Mouse (Mus musculus): Measurements from ENCODE around the gene Slc35f4. TPM values are rescaled to one million over a fixed set of nuclear protein-coding genes. Genes with fewer than 3 reads are reported as not detected.

Slc35f4 gene
- total and polyA plus RNA-seq, 3 experiments = not detected

DNA sequence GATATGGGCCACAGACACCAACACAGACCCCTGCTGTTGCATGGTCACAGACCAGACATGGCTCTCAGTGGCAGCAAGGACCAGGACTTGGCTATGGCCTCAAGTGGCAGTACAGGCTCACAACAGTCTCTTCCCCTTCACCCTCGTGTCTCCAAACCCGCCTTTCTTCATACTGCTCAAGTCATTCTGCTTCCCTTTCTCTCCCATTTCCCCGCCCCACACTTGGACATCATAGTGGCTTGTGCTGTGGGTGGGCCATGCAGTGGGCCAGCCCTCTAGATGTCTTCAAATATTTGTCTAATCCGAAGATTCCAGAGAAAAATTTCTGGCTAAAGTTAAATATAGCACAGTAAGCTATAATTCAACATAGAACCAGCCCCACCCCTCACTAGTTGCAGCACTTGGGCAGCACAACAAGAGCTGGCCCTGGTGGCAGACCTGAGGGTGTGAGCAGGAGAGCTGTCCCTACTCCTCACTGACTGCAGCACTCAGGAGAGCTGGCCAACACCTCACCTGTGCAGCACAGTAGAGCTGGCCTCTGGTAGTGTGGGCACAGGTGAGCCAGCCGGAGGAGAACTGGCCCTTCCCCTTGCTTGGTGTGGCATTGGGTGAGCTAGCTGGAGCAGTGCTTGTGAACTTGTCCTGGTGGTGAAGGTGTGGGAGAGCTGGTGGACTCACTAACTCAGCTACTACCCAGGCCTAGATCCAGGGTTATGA lies 260.4 kb downstream of the Slc35f4 start:
- H3K4me1 ChIP-seq (ENCODE audit: control insufficient read depth in 1 of 2, insufficient read depth in 2 of 2) = no peaks in the 10 kb centered on the region
- no peaks in the 10 kb centered on the region for H3K79me2 ChIP-seq (replicated peaks; ENCODE audit: control insufficient read depth, extremely low read depth, insufficient read depth, poor library complexity, severe bottlenecking)
- H3K27ac ChIP-seq (ENCODE audit: insufficient read depth, low read depth) = no peak overlapping the region
- dilution Hi-C loops (cut with MboI; ENCODE audit: extremely low pct_ligation_motif_present, extremely low pct_unique_long_range_greater_than_20kb, low sequenced_read_pairs) = no loop called here
- no peaks in the 10 kb centered on the region for H3K27me3 ChIP-seq (replicated peaks)
- H3K9me3 ChIP-seq (replicated peaks; ENCODE audit: low read length) = no peaks in the 10 kb centered on the region
- in situ Hi-C loops (cut with MboI; ENCODE audit: low pct_ligation_motif_present, low pct_unique_long_range_greater_than_20kb, low sequenced_read_pairs) = no loop called here
- TF ChIP-seq MYC (IDR thresholded peaks at IDR 0.05; ENCODE audit: low read depth, low read length) (no peak), NRF1 (IDR thresholded peaks at IDR 0.05; ENCODE audit: low read depth, low read length) (no peak), MEF2A (IDR thresholded peaks at IDR 0.05; ENCODE audit: borderline replicate concordance, low read depth, low read length) (no peak), NELFE (IDR thresholded peaks at IDR 0.05; ENCODE audit: low read depth, low read length) (no peak), RAD21 (IDR thresholded peaks at IDR 0.05; ENCODE audit: low read depth, low read length) (no peak), USF1 (IDR thresholded peaks at IDR 0.05; ENCODE audit: low read depth, low read length) (no peak), HCFC1 (IDR thresholded peaks at IDR 0.05; ENCODE audit: low read depth, low read length) (no peak), PAX5 (IDR thresholded peaks at IDR 0.05; ENCODE audit: low read length) (no peak), MXI1 (IDR thresholded peaks at IDR 0.05; ENCODE audit: low read depth, low read length) (no peak), BHLHE40 (IDR thresholded peaks at IDR 0.05; ENCODE audit: low read depth, low read length) (no peak), ZNF384 (IDR thresholded peaks at IDR 0.05; ENCODE audit: low read depth, low read length) (no peak), MAFK (IDR thresholded peaks at IDR 0.05; ENCODE audit: insufficient replicate concordance, low read length) (no peak), UBTF (IDR thresholded peaks at IDR 0.05; ENCODE audit: low read depth, low read length) (no peak), TCF12 (IDR thresholded peaks at IDR 0.05; ENCODE audit: low read depth, low read length) (no peak), SIN3A (IDR thresholded peaks at IDR 0.05; ENCODE audit: low read length) (no peak), JUND (conservative IDR thresholded peaks at IDR 0.05; ENCODE audit: low read depth, low read length) (no peak), USF2 (conservative IDR thresholded peaks at IDR 0.05; ENCODE audit: low read depth, low read length) (no peak), KAT2A (IDR thresholded peaks at IDR 0.05; ENCODE audit: insufficient replicate concordance, low read length) (no peak), SMC3 (IDR thresholded peaks at IDR 0.05; ENCODE audit: low read depth, low read length) (no peak)
- DNase-seq (ENCODE audit: extremely low read depth) = no peak
- H3K4me3 ChIP-seq (replicated peaks in 1 of 3; ENCODE audit: low read depth in 2 of 3, low read length in 2 of 3, poor library complexity in 1 of 3) = no peak overlapping the region
- H3K36me3 ChIP-seq (replicated peaks in 1 of 2; ENCODE audit: control insufficient read depth in 1 of 2, insufficient read depth in 1 of 2, low read length in 1 of 2) = no peaks in the 10 kb centered on the region
- H3K9ac ChIP-seq (ENCODE audit: insufficient read depth, low read depth) = no peak overlapping the region
- H3K4me2 ChIP-seq (ENCODE audit: insufficient read depth, low read depth, poor library complexity, severe bottlenecking) = no peak overlapping the region

All from CH12.LX (cell line).